Mouse (Mus musculus): ENCODE results near the gene Ceacam2.
"Not testable (repeated sequence)": the region's sequence is repeated elsewhere in the genome, so short reads cannot be mapped to it uniquely, and the experiment has no call there.

The Ceacam2 gene

DNA sequence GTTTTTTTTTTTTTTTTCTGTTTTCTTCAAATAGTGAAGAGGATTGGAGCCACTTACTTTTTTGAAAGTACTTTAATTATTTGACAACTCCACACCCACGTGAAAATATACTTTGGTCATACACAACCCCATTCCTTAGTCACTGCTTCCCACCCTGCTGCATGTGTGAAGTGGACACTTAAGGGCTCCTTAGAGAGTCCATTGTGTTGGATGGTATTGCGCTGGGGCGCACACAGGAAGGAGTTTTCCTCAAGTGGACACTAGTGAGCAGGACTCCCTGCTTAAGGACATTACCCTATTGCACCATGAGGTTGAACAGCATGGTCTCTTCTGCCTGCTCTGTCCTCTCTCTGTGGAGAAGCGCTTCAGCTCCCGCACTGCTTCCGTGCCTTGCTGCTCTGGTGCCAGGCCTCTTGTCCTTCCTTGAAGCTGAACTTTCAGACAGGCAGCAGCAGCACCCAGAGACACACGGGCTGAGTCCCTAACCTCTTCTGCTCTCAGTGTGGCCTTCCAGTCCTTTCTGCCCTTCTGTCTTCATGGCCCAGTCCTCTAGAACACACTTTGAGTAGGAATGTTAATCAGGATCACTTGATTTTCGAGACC lies 56.4 kb downstream of the Ceacam2 start:
- no peak for DNase-seq (ENCODE audit: low spot score in 2 of 2)

DNA sequence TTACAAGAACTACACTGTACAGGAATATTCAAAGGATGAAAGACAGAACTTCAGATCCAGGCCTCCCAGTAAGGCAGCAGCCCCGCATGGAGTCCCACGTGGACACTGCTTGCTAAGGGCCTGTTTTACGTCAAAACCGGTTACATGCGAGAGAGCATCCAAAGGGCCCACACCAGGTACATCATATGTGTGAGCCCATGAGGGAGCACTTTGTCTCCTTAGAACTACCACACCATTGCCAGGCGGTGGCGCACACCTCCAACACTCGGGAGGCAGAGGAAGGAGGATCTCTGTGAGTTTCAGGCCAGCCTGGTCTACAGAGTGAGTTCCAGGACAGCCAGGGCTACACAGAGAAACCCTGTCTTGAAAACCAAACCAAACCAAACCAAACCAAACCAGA lies 58.9 kb downstream of the Ceacam2 start:
- peak; percentile 6 to 21 for DNase-seq (ENCODE audit: low spot score in 2 of 2)

DNA sequence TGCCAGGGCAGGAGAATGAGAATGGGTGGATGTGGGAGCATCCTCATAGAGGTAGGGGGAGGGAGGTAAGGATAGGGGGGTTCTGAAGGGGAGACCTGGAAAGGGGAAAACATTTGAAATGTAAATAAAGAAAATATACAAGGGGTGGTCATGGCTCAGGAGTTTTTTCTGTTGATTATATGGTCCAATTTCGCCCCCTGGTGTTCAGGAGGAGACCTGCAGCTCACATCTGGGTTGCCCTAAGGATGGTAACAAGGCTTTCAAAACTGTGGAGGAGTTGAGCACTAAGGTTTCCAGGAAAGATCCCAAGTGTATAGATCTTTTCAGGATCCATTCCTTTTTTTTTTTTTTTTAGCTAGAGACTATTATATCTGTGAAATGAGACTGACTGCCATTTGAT lies 60.2 kb downstream of the Ceacam2 start:
- peak; percentile 34 to 62 for DNase-seq (ENCODE audit: low spot score in 2 of 2)

DNA sequence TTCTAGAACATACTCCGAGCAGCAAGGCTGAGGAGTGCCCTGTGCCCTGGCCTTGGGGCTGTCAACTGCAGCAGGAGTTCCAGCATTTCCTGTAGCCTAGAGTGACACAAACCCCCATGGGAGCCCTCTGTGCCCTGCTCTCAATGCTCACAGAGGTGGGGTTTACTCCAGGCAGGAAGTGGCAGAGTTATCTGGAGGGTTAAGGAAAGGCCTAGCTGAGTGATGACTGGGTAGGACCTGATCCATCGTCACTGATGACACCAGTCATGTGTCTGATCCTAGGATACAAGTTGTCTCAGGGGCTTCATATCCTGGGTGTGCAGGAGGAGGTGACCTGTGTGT lies 61.9 kb downstream of the Ceacam2 start:
- DNase-seq (ENCODE audit: low spot score in 2 of 2), result not testable (repeated sequence)

DNA sequence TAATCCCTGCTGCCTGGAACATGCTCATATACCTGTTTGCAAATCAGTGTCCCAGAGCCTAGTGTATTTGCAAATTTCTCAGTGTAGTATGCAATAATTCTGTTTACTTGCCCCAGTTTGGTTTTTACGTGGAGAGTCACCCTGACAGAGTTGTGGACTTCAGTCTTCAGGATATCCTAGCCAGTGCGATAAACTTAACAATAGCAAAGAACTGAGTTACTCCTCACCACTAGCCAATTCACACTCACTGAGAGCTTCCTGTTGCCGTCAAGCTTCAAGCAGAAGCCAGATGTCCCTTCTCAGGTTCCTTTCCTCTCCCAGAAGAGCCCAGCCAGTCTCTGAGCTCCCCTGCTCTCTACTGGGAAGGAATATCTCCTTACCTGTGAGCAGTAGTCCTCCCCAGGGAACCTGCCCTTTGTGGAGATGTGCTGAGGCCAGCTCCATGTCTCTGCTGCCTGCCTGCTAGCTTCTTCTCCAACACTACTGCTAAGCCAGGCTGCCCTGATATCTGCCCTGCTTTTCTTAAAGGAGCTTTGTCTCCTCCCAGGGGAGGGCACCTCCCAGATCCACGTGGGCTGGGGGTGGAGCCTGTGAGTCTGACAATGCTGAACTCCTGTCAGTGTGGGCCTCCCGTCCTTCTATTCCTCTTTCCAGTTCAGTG lies 62.4 kb downstream of the Ceacam2 start, which contains the start of gene Ceacam1:
Ceacam1 (minus strand) TSS at position 513 of the 661 bp plus-strand sequence.
- peak; percentile 82 to 87 for DNase-seq (ENCODE audit: low spot score in 2 of 2)

DNA sequence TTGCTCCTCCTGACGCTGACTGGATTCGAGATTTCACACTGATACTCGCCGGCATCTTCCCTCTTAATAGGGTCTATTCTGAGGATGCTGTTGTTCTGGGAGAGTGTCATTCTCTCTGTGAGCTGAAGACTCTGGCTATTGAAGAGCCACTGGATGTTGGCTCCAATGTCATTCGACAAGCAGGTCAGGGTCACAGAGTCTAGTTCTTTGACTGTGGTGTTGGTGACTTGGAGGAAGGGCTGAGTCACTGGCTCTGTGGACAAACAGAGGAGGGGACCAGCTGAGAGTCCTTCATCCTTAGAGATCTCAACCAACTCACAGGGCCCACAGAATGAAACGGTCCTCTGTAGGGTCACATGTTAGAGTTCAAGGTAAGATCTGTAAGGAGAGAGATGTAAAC lies 67.8 kb downstream of the Ceacam2 start:
- DNase-seq (ENCODE audit: low spot score in 2 of 2), result not testable (repeated sequence)

Data from spleen, postnatal 36 days (tissue).